ENCODE assay signal across 18 mouse cellular contexts in the genomic region with DNA sequence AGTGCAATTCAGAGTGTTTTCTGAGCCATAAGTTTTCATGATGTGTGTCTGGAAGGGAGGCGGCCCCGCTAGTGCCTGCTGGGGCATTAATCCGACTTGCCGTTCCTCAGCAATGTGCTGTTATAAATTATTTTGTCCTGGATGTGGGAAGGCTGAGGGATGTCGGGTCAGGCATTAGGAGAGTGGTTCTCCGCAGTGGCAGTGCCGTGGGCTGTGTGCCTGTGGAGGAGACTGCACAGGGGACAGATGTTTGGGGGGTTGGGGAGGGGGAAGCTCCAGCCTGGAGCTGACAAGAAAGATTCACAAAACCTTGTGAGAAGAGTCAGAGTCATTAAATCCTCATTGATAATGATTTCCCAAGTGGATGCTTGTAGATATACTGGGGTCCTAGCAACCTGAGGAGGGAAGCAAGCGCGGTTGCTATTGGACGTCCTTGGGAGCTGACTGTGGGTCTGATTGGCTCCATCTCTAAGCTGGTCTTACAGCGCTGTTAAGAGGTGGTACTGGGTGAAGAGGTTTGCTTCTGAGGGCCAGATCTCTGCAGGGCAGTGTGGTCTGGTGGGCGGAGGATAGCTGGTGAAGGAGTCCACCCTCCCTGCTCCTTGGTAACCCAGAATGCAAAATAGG.
DNase-seq lines count a peak whose midpoint lies in the region; ATAC-seq and TF ChIP-seq lines count a peak whose summit lies in the region.
"Had no signal": no experiment of that assay in that cellular context is flagged by ENCODE, and none has a peak within 500 bp of the region (broad histone marks: within the 10 kb centered on the region; RNA-seq: fewer than 3 reads in every experiment).

No protein-coding gene starts in this region.

- no peak for TF ChIP-seq POLR2A in brain, embryonic 14.5 days (IDR thresholded peaks at IDR 0.05; ENCODE audit: borderline replicate concordance, extremely low read depth, insufficient read depth, insufficient read length, poor library complexity, severe bottlenecking)

- no peak overlapping the region for H3K9ac ChIP-seq in hindbrain, embryonic 11.5 days (ENCODE audit: low read depth, low read length)
- H3K9ac ChIP-seq in hindbrain, embryonic 14.5 days, result no peak overlapping the region
- H3K9ac ChIP-seq in neural tube, embryonic 15.5 days (replicated peaks), result no peak overlapping the region
- H3K9ac ChIP-seq: embryonic facial prominence, embryonic 12.5 days; heart, embryonic 15.5 days had no signal

- H3K27ac ChIP-seq in hindbrain, embryonic 11.5 days (ENCODE audit: low read depth, low read length), result no peak overlapping the region
- no peak overlapping the region; the same call in 1 of the 2 replicates for H3K27ac ChIP-seq in hindbrain, embryonic 10.5 days
- H3K27ac ChIP-seq in hindbrain, embryonic 14.5 days, result no peak overlapping the region
- H3K27ac ChIP-seq in neural tube, embryonic 15.5 days (replicated peaks), result no peak overlapping the region
- H3K27ac ChIP-seq: embryonic facial prominence, embryonic 12.5 days; heart, adult 2 months; heart, embryonic 15.5 days had no signal

- no peak overlapping the region for H3K4me3 ChIP-seq in hindbrain, embryonic 11.5 days (ENCODE audit: low read depth, low read length)
- no peak overlapping the region for H3K4me3 ChIP-seq in hindbrain, embryonic 10.5 days
- H3K4me3 ChIP-seq in hindbrain, embryonic 14.5 days (replicated peaks; ENCODE audit: low read length), result no peak overlapping the region
- no peak overlapping the region for H3K4me3 ChIP-seq in neural tube, embryonic 15.5 days (replicated peaks)
- H3K4me3 ChIP-seq: embryonic facial prominence, embryonic 12.5 days; heart, adult 2 months; heart, embryonic 15.5 days had no signal

- DNase-seq in hindbrain, embryonic 11.5 days (ENCODE audit: low spot score), result no peak
- no peak for DNase-seq in hindbrain, embryonic 10.5 days (ENCODE audit: low spot score)
- peak; percentile 28 for DNase-seq in brain, embryonic 14.5 days (ENCODE audit: low read depth)
- no peak for DNase-seq in hindbrain, embryonic 14.5 days (ENCODE audit: low spot score)
- no peak for DNase-seq in urinary bladder, postnatal 10 days (ENCODE audit: low spot score)
- no peak for DNase-seq in thymus, postnatal 36 days
- DNase-seq: adrenal gland, postnatal 10 days; cerebellum, adult 11-12 months; cerebellum, adult 9-10 months; cerebellum, postnatal 25 days; gastrocnemius, postnatal 14 days; heart, adult 2 months; heart, postnatal 14 days had no signal

- no peak for TF ChIP-seq CTCF in brain, embryonic 14.5 days (IDR thresholded peaks at IDR 0.05; ENCODE audit: borderline replicate concordance, extremely low read depth, insufficient read depth, insufficient read length)

- ATAC-seq in hindbrain, embryonic 11.5 days (ENCODE audit: low FRiP score), result 0 out of 2 replicates have a peak, but pooled peaks have one; percentile 45
- peak; percentile 72 for ATAC-seq in hindbrain, embryonic 14.5 days (ENCODE audit: low FRiP score)
- ATAC-seq in neural tube, embryonic 15.5 days (ENCODE audit: low FRiP score), result peak; percentile 83; the same call in 1 of the 2 replicates
- ATAC-seq: forebrain, embryonic 16.5 days had no signal

- no peaks in the 10 kb centered on the region for H3K9me3 ChIP-seq in hindbrain, embryonic 11.5 days (ENCODE audit: control insufficient read depth, low read length)
- no peaks in the 10 kb centered on the region for H3K9me3 ChIP-seq in hindbrain, embryonic 10.5 days
- H3K9me3 ChIP-seq in hindbrain, embryonic 14.5 days (ENCODE audit: control insufficient read depth, low read length), result no peaks in the 10 kb centered on the region
- H3K9me3 ChIP-seq in neural tube, embryonic 15.5 days (replicated peaks), result no peaks in the 10 kb centered on the region
- H3K9me3 ChIP-seq: embryonic facial prominence, embryonic 12.5 days; heart, embryonic 15.5 days had no signal

- no peak overlapping the region for H3K4me2 ChIP-seq in hindbrain, embryonic 11.5 days (replicated peaks; ENCODE audit: low read depth, low read length)
- no peak overlapping the region for H3K4me2 ChIP-seq in hindbrain, embryonic 14.5 days (replicated peaks)
- H3K4me2 ChIP-seq in neural tube, embryonic 15.5 days, result no peak overlapping the region
- H3K4me2 ChIP-seq: embryonic facial prominence, embryonic 12.5 days; heart, embryonic 11.5 days; heart, embryonic 15.5 days had no signal

- H3K4me1 ChIP-seq in hindbrain, embryonic 11.5 days (replicated peaks; ENCODE audit: control insufficient read depth, insufficient read depth, low read length), result peaks cover 3% of the 10 kb centered on the region; the same call in 1 of the 2 replicates
- H3K4me1 ChIP-seq in hindbrain, embryonic 10.5 days (replicated peaks), result peaks cover 41% of the 10 kb centered on the region
- peaks cover 35% of the 10 kb centered on the region for H3K4me1 ChIP-seq in hindbrain, embryonic 14.5 days (replicated peaks; ENCODE audit: control insufficient read depth, insufficient read depth, low read length)
- H3K4me1 ChIP-seq in neural tube, embryonic 15.5 days, result peaks cover 33% of the 10 kb centered on the region

- H3K36me3 ChIP-seq in hindbrain, embryonic 11.5 days (ENCODE audit: control insufficient read depth, insufficient read depth, low read length), result no peaks in the 10 kb centered on the region
- no peaks in the 10 kb centered on the region for H3K36me3 ChIP-seq in hindbrain, embryonic 10.5 days
- no peaks in the 10 kb centered on the region for H3K36me3 ChIP-seq in hindbrain, embryonic 14.5 days (replicated peaks; ENCODE audit: control insufficient read depth, insufficient read depth)
- H3K36me3 ChIP-seq in neural tube, embryonic 15.5 days, result no peaks in the 10 kb centered on the region
- H3K36me3 ChIP-seq: embryonic facial prominence, embryonic 12.5 days; heart, embryonic 15.5 days had no signal

- H3K27me3 ChIP-seq in hindbrain, embryonic 11.5 days (ENCODE audit: control insufficient read depth, insufficient read depth, low read length), result no peaks in the 10 kb centered on the region
- H3K27me3 ChIP-seq in hindbrain, embryonic 10.5 days (ENCODE audit: insufficient read depth, poor library complexity, severe bottlenecking), result peaks cover 26% of the 10 kb centered on the region
- H3K27me3 ChIP-seq in hindbrain, embryonic 14.5 days (ENCODE audit: control insufficient read depth, insufficient read depth, low read length), result no peaks in the 10 kb centered on the region
- no peaks in the 10 kb centered on the region for H3K27me3 ChIP-seq in neural tube, embryonic 15.5 days (replicated peaks)
- H3K27me3 ChIP-seq: embryonic facial prominence, embryonic 12.5 days had no signal

- 67% methylated on average over 12 of the region's 12 CpGs for WGBS in hindbrain, embryonic 11.5 days
- 77% methylated on average over 12 of the region's 12 CpGs for WGBS in hindbrain, embryonic 10.5 days
- WGBS in hindbrain, embryonic 14.5 days, result 50% methylated on average over 12 of the region's 12 CpGs
- WGBS in neural tube, embryonic 15.5 days, result 26% methylated on average over 12 of the region's 12 CpGs
